Mouse (Mus musculus) layer of hippocampus, adult 2 months (tissue): ENCODE measurements at regions not wholly inside any gene's neighbourhood (a gene's known extent, or its start where the extent isn't known, plus 50 kb on each side); places are given as distances from the start of the nearest gene placed in this dataset.

Source experiments
- DNase-seq, 2 experiments: peaks; one replicate each; pipeline ENCODE4 v3.0.0; 2022; ENCODE audit warnings: low spot score in 2 of 2
- H3K27ac ChIP-seq: fragments of 200-600 bp; 2 replicates; pipeline ENCODE4 v1.8.1; 2022
- H3K4me3 ChIP-seq: fragments of 200-600 bp; 2 replicates; pipeline ENCODE4 v1.8.1; 2022; ENCODE audit warnings: mild to moderate bottlenecking
- CTCF ChIP-seq: fragments of 200-600 bp; conservative IDR thresholded peaks from 2 replicates; pipeline ENCODE4 v1.8.1; 2022; ENCODE audit warnings: antibody characterized with exemption, mild to moderate bottlenecking, moderate library complexity

GRCm38 (mm10) chr13:43724161-43724560, 60.4 kb upstream of the Cd83 start:
- no peak overlapping the region for H3K27ac ChIP-seq
- no peak overlapping the region for H3K4me3 ChIP-seq
- TF ChIP-seq CTCF = no peak
- DNase-seq = no peak

- DNase-seq = peak; percentile 52 to 75
- Histone ChIP-seq H3K27ac (no peak overlapping the region), H3K4me3 (no peak overlapping the region)
- TF ChIP-seq CTCF = peak; percentile 91
Measured at GRCm38 (mm10) chr13:43725698-43726097, 58.9 kb upstream of the Cd83 start.

GRCm38 (mm10) chr13:43726895-43727341, 57.7 kb upstream of the Cd83 start:
- Histone ChIP-seq H3K4me3 (peak overlapping the region; percentile 4; the same call in 1 of the 2 replicates), H3K27ac (peak overlapping the region; percentile 19)
- no peak for TF ChIP-seq CTCF
- DNase-seq = no peak

GRCm38 (mm10) chr13:43729617-43730016, 55.0 kb upstream of the Cd83 start:
- DNase-seq = no peak
- TF ChIP-seq CTCF = no peak
- Histone ChIP-seq H3K27ac (no peak overlapping the region), H3K4me3 (no peak overlapping the region)

GRCm38 (mm10) chr13:43733061-43733460, 51.5 kb upstream of the Cd83 start:
- no peak for DNase-seq
- Histone ChIP-seq H3K4me3 (no peak overlapping the region), H3K27ac (no peak overlapping the region)
- no peak for TF ChIP-seq CTCF

- peak; percentile 37 to 61 for DNase-seq
- Histone ChIP-seq H3K4me3 (peak overlapping the region; percentile 33), H3K27ac (peak overlapping the region; percentile 15; the same call in 1 of the 2 replicates)
- TF ChIP-seq CTCF = no peak
Measured at GRCm38 (mm10) chr13:43734641-43735040, 49.9 kb upstream of the Cd83 start.
